Mouse (Mus musculus) adrenal gland, postnatal 14 days (tissue): ENCODE data around the gene Scn4a. TPM values are rescaled to one million over a fixed set of nuclear protein-coding genes. Genes with fewer than 3 reads are reported as not detected.
A peak's percentile ranks its signal among the peaks of the same experiment; 100 is the strongest.

Experiments
- DNase-seq: peaks from one replicate; pipeline ENCODE4 v3.0.0; 2021; ENCODE audit warnings: mixed read lengths
- total RNA-seq: library from RNA; stranded (reverse); gene quantifications from 2 replicates; pipeline ENCODE4 v1.2.3, GENCODE M21; 2021

Scn4a gene
- total RNA-seq, 1 experiment from 2014 or later = 0.44 TPM

DNA sequence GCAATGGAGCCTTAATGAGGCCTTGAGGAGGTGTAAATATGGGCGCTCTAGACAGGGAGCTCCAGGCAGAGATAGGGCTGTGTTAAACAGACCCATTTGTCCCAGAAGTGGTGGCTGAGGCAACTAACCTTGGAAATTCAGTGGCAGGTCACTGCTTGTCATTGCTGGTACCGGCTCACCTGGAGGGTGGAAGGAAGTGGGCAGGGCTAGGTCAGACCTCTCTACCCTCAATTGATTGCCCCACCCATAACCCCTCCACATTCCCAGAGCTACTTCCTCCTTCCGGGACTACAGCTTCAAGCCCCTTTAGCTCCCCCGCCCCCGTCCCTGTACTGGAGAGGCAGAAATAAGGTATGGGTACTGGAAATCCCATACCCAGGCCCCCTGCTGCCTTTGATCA is 39.6 kb downstream of the Scn4a start:
- no peak for DNase-seq

GRCm38 (mm10) chr11:106310123-106310522 is 43.0 kb downstream of the Scn4a start:
- DNase-seq = no peak

DNA sequence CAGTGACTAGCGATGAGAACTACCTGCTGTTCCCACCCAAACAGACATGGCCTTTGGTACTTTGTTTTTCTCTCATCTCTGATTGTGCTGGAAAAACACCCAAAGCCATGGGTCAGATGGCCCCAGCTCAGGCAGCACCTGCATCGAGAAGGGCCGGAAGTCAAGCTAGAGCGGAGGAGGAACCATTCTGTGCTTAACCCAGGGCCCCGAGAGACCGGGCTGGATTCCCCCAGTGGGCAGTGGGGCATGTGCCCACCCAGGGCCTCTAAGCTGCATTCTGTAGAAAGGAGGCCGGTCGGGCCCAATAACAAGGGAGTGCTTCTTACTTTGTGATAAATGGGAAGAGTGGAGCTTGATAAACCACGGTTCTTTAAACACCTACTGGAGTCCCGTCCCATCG is 44.9 kb downstream of the Scn4a start:
- DNase-seq = no peak

DNA sequence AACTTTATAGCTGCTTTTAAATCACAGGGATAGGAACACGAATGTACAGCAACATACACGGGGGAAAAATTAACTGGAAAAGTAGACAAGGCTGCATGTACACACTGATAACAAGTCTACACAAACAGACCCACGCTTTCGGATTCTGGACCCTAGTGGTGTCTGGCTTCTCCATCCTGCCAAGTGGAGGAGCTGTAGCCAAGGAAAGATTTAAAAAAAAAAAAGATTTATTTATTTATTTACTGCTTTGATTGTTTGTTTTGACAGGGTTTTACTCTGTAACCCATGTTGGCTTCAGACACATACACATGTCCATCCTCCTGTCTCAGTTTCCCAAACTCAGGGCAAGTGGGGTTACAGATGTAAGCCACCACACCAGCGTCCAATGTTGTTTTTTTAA is 45.7 kb downstream of the Scn4a start:
- DNase-seq = no peak

DNA sequence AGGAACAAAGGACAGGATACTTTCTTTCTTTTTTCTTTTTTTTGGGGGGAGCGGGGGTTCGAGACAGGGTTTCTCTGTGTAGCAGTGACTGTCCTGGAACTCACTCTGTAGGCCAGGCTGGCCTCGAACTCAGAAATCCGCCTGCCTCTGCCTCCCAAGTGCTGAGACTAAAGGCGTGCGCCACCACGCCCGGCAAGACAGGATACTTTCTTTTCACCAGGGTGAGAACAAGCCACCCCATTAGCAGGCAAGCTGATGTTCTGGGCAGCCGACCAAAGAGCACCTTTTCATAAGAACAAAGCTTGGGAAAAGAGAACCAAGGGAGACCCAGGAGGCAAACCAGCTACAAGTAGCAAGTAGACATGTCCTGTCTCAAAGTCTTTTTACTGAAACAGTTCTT is 46.3 kb downstream of the Scn4a start:
- DNase-seq = no peak

DNA sequence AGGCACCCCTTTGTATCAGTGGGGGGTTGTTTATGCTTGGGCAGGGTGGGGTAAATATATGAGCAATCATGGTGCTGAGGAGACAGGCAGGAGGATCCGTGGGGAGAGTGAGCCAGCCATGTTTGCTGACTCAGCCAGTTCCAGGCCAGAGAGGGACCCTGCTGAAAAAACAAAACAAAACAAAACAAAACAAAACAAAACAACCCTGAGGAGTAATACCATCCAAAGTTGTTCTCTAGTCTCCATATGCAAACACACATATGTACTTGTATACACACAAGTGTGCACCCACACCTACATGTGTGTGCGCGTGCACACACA is 47.1 kb downstream of the Scn4a start:
- DNase-seq = no peak

GRCm38 (mm10) chr11:106305348-106306064 is 47.6 kb downstream of the Scn4a start:
- DNase-seq = no peak

- peak; percentile 73 for DNase-seq
Measured at GRCm38 (mm10) chr11:106302634-106303033, 50.5 kb downstream of the Scn4a start.

DNA sequence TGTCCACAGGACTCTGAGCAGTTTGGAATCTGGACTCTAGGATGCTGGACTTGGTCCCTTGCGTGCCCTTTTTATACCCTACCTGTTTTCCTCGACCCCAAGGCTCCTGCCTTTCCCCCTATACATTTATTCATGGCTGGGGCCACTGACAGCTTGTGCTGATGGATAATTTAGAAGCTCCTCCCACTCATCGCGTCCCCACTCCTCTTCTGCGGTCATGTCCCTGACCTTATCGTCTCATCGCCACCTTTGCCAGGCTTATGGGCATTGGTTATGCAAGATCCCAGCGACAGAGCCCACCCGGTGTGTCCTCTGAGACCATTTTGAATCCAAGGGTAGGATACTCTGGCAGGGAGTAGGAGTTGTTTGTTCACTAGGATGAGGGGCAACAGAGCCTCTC is 51.3 kb downstream of the Scn4a start, which contains the start of gene Gh:
Gene Gh, minus strand, starts transcription at position 101 of the 400 bp plus-strand sequence.
- DNase-seq = no peak

DNA sequence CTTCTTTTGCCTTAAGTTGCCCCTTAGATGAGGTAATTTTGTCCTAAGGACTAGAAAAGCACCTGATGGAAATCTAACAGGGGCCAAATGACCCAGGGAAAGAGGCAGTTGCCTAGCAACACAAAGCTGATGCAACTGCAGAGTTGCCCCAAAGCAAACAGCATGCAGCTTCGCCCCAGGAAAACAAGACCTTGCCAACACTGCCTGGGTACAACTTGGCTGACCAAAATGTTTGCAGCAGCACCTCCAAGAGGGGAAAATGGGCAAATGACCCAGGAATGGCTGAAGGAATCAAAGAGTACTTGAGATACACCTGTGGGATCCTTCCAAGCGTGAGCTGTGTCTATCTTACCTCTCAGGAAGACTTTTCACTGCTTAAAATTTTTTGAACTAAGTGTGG is 61.2 kb downstream of the Scn4a start:
- DNase-seq = peak; percentile 27

- no peak for DNase-seq
Measured at GRCm38 (mm10) chr11:106290376-106290775, 62.7 kb downstream of the Scn4a start.

DNA sequence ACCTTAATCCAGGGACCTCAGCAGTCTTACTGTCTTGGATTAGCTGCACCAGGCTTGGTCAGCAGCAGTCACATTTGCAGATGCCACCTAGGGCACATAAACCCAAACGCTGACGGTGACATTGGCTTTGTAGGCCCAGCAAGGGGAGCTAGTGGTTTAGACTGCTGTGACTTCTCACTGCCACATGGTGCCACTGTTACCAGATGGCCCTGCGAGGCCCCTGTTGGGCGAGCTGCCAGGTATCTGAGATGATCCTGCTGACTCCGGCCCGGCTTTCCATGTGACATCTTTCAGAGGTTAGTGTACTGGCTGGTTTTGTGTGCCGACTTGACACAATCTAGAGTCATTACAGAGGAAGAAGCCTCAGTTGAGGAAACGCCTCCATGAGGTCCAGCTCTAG is 63.7 kb downstream of the Scn4a start:
- DNase-seq = peak; percentile 94

DNA sequence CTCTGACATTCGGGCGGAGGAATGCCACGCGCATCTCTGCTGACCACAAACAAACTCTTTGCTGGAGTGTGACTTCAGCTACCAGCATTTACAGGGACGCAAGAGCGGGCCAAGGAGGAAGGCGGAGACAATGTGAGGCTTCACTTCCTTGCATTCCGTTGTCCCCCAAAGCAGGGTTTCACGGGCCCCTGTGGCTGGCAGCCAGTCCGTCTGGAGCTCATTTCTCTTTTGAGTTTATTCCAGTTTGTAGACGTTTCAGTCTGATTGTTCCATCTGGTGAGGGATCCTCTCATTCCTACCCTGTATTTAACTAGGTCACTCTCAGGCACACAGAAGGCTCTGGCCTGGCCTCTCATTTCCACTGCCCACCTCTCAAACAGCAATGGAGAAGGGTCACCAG is 66.1 kb downstream of the Scn4a start:
- DNase-seq = no peak

DNA sequence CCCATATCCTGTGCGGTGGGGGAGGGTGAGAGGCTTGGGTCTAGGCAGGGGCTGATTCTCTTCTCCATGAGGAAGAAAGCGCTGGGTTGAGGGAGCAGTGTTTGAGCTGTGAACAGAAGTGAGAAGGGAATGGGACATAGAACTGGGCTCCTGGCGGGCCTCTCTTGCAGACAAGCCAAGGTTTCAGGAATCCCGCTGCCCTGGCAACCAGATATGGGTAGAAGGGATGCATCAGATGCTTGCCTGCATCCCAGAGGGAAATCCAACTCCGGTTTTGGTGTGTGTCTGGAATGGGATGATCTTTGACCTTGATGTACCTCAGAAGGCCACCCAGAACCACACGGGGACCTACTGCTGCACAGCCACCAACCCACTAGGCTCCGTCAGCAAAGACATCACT is 66.9 kb downstream of the Scn4a start:
- DNase-seq = no peak

GRCm38 (mm10) chr11:106284126-106284525 is 69.0 kb downstream of the Scn4a start:
- DNase-seq = peak; percentile 48

- DNase-seq = no peak
Measured at GRCm38 (mm10) chr11:106283371-106283770, 69.7 kb downstream of the Scn4a start.

GRCm38 (mm10) chr11:106282452-106282851 is 70.6 kb downstream of the Scn4a start:
- DNase-seq = no peak

DNA sequence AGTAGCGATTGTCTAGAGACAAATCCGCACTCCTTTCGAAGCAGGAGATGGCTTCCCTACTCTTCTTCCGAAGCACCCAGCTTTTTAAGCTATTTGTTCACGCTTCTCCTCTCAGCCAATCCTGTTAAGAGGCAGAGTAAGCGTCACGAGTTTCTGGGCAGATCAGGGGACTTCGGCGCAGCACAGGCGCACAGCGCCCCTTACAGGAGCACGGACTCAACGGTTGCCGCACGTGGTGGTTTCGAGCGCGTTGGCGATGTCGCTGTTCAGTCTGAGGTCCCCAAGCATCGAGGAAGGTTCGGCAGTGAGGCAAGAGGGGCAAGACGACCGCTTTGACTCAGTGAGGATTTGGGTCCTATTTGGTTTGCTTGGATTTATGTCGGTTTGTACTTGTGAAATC is 76.6 kb downstream of the Scn4a start, which contains the start of gene Tcam1:
Gene Tcam1, plus strand, starts transcription at position 219 of the 400 bp plus-strand sequence.
- DNase-seq = peak; percentile 96

GRCm38 (mm10) chr11:106274971-106275411 is 78.1 kb downstream of the Scn4a start:
- peak; percentile 68 for DNase-seq

DNA sequence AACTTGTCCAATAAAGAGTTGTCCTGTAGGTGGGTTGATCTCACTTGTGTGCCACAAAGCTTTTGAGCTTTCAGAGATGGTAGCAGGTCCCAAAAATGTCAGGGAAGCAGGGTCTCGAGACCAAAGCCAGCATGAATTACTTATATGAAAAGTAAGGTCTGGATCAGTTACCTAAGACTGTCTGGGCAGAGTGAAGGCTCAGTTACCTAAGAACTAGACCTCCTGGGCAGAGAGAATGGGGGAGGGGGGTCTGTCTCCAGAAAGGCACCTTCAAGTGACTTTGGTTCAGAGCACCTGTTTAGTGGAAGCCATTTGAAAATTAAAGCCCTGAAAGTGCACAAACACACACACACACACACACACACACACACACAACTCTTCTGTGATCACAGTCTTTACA is 78.7 kb downstream of the Scn4a start:
- DNase-seq = no peak

DNA sequence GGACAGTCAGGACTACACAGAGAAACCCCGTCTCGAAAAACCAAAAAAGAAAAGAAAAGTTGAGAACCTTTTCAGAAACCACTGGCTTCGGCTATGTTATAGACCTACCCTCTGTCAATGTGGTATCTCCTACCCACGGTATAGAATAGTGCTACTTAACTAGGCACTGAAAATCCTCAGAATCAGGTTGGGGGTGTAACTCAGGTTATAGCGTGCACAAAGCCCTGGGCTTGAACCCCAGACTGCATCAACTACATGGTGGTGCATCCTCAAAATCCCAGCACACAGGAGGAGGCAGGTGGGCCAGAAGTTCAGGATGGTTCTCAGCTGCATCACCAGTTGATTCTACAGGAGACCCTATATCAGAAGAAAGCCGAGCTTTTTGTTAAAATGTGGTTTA is 79.3 kb downstream of the Scn4a start:
- DNase-seq = no peak

GRCm38 (mm10) chr11:106273311-106273684 is 79.8 kb downstream of the Scn4a start:
- peak; percentile 66 for DNase-seq

DNA sequence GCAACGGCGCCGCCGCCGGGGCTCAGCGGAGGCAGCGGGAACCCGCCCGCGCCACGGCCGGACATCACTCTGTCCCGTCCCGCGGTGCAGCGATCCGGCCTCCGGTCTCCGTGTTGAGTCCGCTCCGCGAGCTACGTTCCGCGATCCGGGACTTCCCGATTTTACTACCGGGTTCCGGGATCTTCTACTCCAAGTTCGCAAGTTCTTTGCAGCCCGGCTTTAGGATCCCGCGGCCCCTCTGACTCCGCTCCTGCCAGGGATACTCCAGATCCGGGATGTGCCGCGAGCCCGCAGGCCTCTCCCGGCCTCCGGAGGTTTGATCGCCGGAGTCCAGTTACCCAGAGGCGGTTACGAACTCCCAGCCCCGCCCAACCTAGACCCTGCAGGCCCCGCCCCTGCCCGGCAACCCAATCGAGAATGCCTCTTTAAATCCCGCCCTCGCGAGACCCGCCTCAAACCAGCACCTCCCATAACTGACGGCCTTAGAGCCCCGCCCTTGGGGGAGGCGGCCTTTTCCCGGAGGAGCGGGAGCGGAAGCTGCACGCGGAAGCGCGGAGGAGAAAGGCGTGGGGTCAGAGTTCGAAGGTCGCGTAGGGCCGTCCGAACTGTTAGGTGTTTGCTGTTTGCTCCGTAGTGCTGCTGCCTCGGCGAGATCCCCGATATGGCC is 80.3 kb downstream of the Scn4a start, which contains the start of gene Smarcd2:
Gene Smarcd2, minus strand, starts transcription at position 329 of the 667 bp plus-strand sequence.
- DNase-seq = peak; percentile 100
